Mouse (Mus musculus) central nervous system, embryonic 11.5 days (tissue): ENCODE data around the gene Cmpk2. TPM values are rescaled to one million over a fixed set of nuclear protein-coding genes. Genes with fewer than 3 reads are reported as not detected.

Source experiments
- polyA plus RNA-seq: library from polyadenylated mRNA; depleted of rRNA; stranded (reverse); fragments of >200 nt; gene quantifications from 2 replicates; pipeline ENCODE4 v1.2.3, GENCODE M21; 2012; rRNA removed

The Cmpk2 gene
- 4.3 and 4.5 TPM in 2 replicates for polyA plus RNA-seq

GRCm38 (mm10) chr12:26469098-26470041, at the start of gene Cmpk2:
TSS of gene Cmpk2 (plus strand) at chr12:26469204.

GRCm38 (mm10) chr12:26456028-26456698, 12.8 kb upstream of the Cmpk2 start, which contains the start of gene Rsad2:
TSS of gene Rsad2 (minus strand) at chr12:26456452.

Other genes starting within 250 kb of the Cmpk2 start
- 23.5 and 30.3 TPM in 2 replicates for gene Rnf144a, start 54.0 kb upstream of the Cmpk2 start, polyA plus RNA-seq
- 0.19 and 0.36 TPM in 2 replicates for gene Rsad2, start 12.8 kb upstream of the Cmpk2 start, polyA plus RNA-seq